Mouse (Mus musculus) gonadal fat pad, adult 2 months (tissue): ENCODE data around the gene 4933402J07Rik. TPM values are rescaled to one million over a fixed set of nuclear protein-coding genes. Genes with fewer than 3 reads are reported as not detected.

Experiments
- DNase-seq: peaks from one replicate; pipeline ENCODE4 v3.0.0-alpha.2; 2012; ENCODE audit warnings: low read depth
- polyA plus RNA-seq: library from polyadenylated mRNA; depleted of rRNA; stranded (reverse); fragments of >200 nt; gene quantifications from 2 replicates; pipeline ENCODE4 v1.2.3, GENCODE M21; 2012; rRNA removed

Gene 4933402J07Rik
- polyA plus RNA-seq: 0.54 and 0.96 TPM in 2 replicates

DNA sequence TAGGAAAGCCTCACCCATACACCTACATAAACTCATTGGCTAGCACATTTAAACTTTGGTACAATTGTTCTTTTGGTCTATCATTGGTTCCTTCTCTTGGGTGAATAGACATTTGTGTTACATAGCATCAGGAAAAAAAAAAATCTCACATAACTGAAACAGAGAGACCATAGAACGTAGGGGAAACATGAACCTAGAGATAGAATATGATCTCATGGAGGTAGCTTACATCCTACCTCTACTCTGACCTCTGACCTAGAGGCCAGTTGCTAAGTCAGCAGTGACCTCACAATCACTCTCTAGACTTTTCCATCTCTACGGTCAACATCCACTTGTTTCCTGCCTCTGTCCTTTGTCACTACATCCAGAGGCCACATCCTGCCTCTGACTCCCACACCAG lies at the start of gene 4933402J07Rik:
Gene 4933402J07Rik, plus strand, starts transcription at position 301 of the 400 bp plus-strand sequence.
- DNase-seq: no peak

DNA sequence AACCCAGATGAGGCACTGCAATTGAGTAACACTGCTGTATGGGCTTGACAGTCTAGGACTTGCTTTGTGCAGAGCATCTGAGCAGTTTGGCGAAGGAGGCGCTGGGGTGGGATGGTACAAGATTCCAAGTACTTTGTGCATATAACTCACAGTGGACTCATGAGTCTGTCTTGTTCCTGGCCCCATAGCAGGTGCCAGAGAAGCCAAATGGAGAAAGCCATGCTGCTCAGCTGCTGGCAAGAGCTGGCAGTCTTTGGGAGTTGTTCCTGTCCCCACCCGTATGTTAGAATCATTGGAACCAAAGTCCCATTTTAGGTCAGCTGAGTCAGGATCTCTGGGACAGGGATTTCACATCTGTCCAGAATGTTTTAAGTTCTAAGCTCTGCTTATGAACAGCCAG lies 46.5 kb upstream of the 4933402J07Rik start:
- no peak for DNase-seq

DNA sequence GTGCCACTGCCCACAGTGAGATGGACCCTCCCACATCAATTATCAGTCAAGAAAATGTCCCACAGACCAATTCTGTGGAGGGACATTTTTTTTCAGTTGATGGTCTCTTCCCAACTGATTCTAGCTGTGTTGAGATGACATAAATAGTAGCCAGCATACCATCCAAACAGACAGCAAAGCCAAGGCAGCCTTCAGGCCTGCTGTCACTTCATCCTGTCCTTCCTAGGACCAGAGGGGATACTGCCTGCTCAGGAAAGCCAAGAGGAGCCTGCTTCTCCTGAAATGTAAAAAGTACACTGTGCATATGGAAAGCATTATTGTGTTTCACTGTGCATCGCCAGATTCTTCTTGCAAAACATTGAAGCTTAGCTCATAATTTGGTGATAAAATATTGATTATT lies 38.6 kb upstream of the 4933402J07Rik start:
- DNase-seq: no peak

DNA sequence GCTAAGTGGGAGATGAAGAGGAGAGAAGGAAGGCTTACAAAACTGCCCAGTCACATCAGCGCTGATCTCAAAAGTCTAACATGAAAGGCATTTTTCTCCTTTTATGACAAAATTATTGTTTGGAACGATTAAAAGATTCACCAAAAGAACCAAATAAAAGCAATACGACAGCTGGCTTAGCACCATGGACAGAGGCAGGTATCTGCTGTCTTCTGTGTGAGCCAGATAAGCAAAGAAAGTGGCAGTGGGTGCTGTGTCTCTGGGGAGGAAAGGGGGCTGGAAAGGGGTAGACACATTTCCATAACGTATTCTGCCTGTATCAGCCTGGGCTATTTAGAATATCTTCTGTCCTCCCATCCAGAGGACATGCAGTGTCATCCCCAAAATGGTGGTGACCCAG lies 32.5 kb upstream of the 4933402J07Rik start:
- no peak for DNase-seq

DNA sequence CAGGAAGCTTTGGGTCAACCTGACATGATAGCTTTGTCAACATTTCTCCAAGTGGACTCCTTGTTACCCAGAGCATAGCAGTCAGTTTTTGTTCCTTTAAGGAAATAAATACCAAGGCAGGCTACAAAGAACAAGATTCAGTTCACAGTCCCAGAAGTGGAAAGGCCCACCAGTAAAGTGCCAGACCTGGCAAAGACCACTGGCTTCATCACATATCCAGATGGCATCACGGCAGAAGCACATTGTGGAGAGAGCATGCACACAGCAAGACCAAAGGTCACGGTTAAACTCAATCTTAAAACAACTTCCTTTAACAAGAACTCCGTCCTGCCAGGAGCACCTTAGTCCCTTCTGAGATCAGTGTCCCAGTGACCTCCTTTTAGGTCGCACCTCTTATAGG lies 30.2 kb upstream of the 4933402J07Rik start:
- DNase-seq: no peak

DNA sequence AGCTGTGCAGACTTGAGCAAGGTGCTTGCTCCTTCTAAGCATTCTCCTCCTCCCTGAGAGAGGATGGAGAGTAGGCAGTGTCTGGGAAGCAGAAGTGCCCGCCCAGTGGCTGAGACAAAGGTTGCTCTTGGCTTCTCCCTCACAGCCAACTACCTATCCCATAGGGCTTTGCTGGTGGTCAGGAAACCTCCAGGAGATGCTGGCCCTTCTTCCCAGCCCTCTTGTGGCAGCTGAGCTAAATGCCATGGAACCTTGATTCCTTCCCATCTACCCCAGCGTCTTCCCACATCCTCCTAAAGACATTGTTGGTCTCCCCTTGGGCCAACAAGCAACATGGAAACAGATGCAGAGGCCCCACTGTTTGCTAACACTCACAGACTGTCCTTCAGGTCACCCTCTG lies 28.8 kb upstream of the 4933402J07Rik start:
- no peak for DNase-seq

DNA sequence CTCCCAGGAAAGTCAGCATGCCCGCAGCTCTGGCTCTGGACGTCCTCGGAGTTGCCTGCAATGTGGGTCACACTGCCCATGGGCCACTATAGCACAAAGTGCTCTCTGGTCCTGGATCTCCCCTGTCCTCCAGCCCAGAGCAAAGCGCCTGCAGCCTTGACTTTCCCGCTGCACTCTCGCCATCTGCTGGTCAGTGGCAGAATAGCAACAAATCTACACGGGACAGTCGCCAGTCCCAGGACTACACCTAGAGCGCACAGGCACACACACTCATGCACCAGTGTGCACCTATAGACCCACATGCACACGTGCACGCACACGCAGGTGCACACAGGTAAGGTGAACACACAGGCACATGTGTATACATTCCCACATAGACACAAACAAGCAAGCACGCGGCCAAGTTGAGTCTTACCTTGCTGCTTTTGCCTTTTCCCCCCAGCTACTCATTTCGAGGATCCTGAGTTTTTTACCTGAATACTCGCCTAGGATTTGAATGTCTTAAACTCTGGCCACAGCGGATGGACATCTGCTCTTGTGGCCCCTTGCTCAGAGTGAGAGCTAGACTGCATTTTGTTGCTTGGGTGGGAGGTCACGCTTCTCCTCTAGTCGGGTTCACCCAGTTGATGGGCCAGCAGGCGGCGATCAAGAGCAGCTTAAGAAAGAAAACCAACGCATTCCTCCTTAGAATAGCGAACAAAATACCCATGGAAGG lies 26.9 kb upstream of the 4933402J07Rik start:
- DNase-seq: no peak

DNA sequence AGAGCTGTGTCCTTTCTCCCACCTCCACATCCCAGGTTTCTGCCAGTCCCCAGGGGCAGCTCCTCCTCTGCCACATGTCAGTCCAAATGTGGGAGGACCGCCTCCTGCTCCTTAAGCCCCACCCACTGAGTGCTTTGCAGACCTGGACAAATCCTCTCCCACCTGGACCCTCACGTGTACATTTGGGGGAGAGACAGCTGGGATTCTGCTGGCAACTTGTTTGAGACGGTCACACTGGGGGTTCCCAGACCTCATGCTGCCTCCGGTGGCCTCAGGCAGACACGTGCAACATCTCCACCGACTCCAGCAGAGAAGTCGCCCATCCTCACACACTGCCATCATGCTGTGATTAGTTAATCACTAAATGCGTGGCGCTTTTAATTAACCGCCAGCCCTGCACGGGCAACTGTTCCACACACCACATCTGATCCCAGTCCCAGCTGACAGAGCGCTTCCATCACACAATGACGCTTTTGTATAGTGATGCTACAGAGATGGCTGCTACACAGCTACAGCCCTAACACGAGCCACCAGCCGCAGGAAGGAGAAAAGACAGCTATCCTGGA lies 23.7 kb upstream of the 4933402J07Rik start:
- no peak for DNase-seq

DNA sequence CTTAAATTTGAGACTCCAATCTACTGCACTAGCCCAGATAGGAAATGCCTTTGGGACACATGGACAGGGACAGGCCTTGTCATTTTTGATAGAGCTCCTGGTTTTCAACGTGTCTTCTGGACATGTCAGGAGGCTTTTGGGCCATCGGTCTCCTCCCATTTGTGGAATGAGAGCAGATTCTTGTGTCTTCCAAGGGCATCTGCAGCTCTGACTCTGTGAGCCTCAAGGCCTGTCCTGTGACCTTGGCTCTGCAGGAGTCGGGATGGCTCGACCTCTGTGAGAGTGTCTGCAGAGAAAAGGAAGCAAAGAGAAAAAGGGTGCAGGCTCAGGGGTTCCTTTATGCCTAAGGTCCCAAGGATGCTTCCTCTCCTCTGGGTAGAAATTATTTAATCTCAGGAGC lies 13.8 kb upstream of the 4933402J07Rik start:
- DNase-seq: no peak

DNA sequence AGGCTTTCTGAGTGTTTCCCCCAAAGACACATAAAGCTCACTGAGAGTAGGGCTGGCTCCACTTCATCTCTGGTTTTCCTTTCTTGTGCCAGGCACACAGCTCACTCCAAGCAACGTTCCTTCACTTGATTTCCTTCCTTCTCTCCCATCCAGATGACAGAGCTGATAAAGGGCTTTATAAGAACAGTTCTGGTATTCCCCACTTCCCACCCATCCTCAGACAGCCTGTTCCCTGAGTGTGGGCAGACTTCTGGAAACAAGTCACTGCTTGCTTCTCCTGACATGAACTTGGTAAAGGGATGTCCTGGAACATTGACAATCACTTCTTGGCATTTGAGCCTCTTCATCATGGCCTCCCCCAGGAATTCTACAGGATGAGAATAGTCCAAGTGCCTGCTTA lies 10.9 kb upstream of the 4933402J07Rik start:
- no peak for DNase-seq

DNA sequence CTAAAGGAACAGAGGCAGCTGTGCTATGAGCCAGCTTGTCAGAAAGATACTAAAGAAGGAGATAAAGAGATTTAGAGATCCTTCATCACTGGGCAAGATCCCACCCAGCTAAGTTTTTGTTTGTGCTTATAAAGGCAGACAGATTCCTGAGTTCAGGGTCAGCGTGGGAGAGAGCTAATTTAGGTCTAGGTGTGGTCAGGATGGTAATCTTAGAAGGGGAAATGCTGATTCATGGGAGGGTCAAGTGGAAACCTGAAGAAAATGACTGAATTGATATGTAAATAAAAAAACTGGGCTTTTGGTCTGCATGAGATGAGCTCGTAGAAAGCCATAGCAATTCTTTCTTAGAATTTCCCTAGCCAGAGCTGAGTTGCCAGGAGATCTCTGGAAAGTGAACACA lies 2.9 kb upstream of the 4933402J07Rik start:
- DNase-seq: no peak

DNA sequence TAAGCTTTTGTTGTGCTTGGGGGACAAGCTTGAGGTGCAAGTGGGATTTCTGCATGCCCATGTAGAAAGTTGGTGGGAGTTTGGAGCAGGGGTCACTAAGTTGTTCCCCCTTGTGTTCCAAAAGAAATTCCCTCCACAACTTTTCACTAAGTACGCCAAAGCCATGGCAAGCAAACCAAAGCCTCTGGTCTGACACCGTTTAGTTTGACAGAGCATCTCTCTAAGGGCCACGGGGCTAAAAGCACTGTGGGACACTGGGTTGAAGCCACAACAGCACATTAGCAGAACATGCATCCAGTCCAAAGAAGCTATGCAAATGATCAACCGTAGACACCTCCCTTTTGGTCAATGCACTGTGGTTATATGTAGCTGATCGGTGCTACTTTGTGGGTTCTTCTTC lies 5.5 kb downstream of the 4933402J07Rik start:
- DNase-seq: no peak

DNA sequence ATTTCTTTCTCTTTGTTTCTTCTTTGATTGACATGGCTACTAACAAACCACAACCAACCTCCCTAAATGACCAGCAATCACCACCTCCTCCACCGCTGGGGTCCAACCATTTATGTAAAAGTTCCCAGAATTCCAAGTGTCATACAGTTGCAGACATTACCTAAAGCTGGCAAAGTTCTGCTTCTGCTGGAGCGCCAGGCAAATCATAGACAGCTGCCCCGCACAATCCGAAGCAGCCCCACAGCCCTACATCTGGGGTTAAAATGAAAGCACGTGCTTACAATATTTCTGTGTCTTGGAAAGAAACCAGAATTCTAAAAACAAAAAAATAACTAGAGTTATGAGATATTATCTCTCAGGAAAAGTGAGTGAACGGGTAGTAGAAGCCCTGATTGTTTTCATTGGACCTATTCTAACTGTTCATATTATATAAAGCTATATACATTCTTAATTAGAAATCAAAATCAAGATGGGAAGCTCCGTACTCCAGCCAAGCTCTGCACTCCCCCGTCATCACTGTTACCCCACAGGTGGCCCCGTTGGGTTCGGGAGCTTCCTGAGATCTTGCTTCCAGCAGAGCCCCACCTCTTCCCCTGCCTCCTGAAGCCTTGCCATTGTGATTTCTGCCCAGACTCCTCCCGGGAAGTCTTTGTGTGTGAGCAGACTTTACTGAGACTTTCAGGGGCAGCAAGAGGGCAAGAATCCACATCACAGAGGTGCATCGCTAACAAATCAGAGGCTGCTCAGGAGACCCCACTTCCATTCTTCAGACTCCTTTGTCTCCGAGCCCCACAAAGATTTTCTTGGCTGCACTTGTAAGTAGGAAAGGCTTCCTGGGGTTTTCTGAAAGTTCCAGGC lies 6.3 kb downstream of the 4933402J07Rik start:
- no peak for DNase-seq

DNA sequence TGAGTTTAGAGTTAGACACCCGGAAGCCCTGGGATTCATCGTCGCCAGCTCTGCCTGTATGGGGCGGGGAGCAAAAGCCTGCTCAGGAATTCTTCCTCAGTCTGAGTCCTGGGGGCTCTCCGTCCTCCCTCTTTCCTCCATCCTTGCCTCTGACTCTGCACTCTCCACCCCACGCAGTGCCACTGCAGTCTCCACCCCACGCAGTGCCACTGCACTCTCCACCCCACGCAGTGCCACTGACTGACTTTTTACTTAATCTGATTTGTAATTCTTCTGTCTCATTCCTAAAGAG lies 6.9 kb downstream of the 4933402J07Rik start:
- no peak for DNase-seq

DNA sequence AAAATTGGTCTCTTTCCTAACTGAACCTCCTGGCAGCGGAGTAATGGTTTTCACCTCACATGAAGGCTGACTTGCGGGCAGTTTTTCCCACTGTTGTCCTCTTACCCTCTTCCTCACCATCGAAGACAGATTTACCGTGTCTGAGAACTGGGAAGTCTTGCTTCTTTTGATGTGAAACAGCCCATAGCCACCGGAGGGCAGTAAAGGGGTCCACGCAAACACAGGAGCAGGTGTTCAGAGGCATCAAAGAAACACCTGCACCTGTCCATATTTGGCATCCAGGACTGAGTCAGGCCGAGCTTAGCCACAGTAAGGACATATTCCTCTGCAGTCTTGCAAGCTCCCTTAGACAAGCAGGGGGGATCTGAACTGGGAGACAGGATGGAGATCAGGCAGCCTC lies 7.2 kb downstream of the 4933402J07Rik start:
- DNase-seq: no peak

DNA sequence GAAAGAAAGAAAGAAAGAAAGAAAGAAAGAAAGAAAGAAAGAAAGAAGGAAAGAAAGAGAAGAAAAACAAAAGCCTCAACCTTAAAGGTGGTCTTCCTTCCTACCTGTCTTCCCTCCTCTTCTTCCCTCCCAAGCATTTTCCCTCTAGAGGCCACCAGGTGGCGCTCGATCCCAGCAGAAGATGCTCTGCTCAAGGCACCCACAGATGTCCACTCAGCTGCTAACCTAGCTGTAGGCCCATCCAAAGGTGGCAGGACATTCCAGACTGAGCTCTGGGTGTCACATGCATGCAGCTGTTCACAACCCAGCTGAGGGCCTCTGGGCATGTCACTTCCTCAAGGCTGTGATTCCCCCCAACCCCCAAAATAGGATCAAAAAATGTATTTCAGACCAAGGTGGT lies 30.6 kb downstream of the 4933402J07Rik start:
- DNase-seq: no peak

DNA sequence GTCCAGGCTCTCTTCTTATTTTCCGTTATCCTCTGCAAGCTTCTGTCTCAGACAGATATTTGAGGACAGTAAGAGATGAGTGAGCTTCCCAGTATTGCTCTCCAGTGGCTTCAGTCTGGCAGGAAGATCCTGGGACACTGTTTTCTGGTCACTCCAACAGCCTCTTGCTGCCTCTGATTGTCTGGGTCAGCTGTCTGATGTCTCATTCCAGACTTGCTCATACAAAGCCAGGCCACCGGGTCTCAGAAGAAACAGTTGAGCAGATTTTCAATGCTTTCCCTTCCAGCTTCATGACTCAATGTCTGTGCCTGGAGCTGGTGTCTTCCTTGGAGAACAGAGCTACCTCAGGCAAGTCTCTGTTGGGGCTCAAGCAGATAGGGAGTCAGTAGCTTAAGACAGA lies 39.1 kb downstream of the 4933402J07Rik start:
- no peak for DNase-seq

DNA sequence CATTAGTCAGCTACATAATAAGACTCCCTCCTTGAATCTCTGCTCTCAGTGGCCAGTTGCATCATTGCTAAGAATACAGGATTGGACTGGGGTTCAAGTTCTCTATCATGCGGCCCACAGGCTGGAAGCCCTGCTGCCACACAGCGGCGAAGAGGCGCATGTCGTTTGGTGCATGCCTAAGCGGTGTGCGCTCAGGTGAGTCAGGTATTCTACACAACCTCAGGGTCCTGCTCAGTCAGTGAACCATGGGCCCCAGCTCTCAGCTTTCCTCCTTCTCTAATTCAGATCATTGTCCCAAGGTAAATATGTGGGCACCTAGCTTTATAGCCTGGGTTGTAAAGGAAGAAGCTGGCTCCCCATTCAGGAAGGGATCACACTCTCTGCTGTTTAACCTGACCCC lies 45.5 kb downstream of the 4933402J07Rik start:
- DNase-seq: no peak

DNA sequence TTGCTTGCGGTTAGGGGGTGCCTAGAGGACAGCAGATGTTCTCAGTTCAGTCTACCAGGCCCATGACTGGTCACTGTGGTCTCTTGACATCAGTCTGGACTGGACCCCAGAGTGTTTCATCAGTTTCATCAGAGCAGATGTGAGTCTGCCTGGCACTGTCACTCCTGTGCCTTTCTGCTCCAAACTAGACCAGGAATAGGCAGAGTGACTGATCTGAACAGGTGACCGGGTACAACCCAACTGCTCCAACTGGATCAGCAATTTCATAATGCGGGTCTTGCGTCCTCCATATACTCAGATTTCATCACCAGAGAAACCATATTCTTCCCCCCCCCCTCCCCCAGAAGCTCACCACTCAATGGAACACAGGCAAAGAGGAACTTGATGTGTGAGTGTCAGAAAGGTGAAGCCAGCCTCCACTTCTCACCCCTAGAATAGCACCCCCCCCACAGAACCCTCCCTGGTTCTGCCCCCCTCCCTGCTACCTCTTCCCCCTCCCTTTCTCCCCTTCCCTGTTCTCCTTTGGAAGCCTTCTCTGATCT lies 46.1 kb downstream of the 4933402J07Rik start:
- no peak for DNase-seq

DNA sequence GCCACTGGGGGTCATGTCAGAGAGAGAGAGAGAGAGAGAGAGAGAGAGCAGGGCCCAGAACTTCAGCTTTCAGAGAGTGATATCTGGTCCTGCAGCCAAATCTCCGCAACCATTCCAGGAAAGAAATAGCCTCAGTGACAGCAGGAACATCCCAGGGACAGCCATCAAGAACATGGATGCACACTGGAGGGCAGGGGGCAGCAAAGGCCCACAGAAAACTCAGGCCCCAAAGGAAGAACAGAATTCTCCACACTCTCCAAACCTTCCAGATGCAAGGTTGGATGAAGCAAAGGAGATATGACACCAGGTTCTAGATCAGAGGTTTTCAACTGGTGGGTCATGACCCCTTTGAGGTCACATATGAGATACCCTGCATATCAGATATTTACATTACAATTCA lies 50.0 kb downstream of the 4933402J07Rik start:
- DNase-seq: no peak

DNA sequence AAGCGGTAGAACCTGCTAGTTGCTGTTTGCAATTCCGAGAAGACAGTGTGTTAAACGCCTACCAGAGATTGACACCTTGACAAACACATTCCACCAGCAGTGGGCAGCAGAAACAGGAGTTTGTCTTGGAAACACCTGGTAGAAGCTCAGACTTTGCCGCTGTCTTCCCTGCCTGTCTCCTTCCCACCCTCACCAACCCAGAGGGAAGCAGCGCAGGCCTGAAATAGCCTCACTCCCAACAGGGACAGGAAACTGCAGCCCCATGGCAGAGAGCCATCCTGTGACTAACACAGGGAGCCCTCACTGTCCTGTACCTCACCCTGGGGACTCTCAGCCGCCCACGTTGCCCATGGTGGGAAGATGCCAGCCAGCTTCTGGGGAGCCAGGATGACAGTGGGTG lies 55.5 kb downstream of the 4933402J07Rik start:
- DNase-seq: peak; percentile 23

DNA sequence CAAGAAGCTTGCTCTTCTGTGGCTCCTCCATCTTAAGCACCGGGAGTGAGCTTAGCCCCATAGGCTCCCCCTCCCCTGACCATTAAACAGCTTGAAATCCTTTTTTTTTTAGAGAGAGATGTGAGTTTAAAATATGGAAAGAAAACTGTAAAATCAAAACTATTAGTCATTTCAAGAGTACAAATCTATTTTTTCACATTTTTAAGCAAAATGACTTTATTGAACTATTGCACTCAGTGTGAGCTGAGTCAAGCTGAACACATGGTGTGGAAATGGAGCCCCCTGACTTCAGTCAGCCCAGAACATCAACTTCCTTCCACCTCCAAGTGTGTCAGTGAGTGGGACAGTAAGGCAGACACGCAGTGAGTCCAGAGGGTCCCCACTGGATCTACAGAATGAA lies 55.9 kb downstream of the 4933402J07Rik start:
- no peak for DNase-seq

DNA sequence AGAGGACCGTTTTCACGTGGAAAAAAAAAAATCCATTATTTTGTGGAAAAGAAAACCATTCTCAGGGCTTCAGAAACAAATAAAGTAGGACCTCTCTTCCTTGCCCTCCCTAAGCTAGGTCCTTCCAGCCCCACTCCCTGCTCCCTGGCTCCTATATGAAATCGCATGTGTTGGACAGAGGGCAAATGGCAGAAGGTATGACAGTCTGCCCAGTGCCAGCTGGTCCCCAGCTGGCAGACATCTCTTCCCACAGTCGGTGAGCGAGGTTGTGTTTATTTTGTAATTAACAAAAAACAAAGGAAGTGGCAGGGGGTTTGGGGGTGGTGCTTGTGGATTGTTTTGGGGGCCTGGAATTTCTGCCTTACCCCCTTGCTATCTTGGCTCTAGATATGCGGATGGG lies 56.6 kb downstream of the 4933402J07Rik start:
- DNase-seq: no peak
